Mouse (Mus musculus): ENCODE results near the gene Nr1h4. TPM values are rescaled to one million over a fixed set of nuclear protein-coding genes. Genes with fewer than 3 reads are reported as not detected.
"Not testable (repeated sequence)": the region's sequence is repeated elsewhere in the genome, so short reads cannot be mapped to it uniquely, and the experiment has no call there.

Gene Nr1h4
- polyA plus RNA-seq (2016; fragmentation: Nextera tagmentation; extraction: Ambion mirVana), result 0.07 and 0.20 TPM in 2 replicates

- H3K4me1 ChIP-seq, result no peaks in the 10 kb centered on the region
- H3K4me3 ChIP-seq, result no peak within 1 kb of the TSS
- no peaks in the 10 kb centered on the region for H3K36me3 ChIP-seq
- H3K27ac ChIP-seq (replicated peaks), result no peak within 1 kb of the TSS
- no peak for DNase-seq (ENCODE audit: low spot score)
- no peaks in the 10 kb centered on the region for H3K9me3 ChIP-seq (replicated peaks)
- 86% methylated on average over 17 of the region's 17 CpGs for WGBS
- no peaks in the 10 kb centered on the region for H3K27me3 ChIP-seq (ENCODE audit: low read depth, poor library complexity, severe bottlenecking)
Observed at GRCm38 (mm10) chr10:89532929-89533727, at the start of gene Nr1h4. Gene Nr1h4 (minus strand): TSS chr10:89533585.

- Histone ChIP-seq H3K27ac (replicated peaks) (no peak overlapping the region), H3K4me3 (no peak overlapping the region), H3K9me3 (replicated peaks) (no peaks in the 10 kb centered on the region), H3K27me3 (ENCODE audit: low read depth, poor library complexity, severe bottlenecking) (no peaks in the 10 kb centered on the region), H3K36me3 (no peaks in the 10 kb centered on the region), H3K4me1 (no peaks in the 10 kb centered on the region)
- 93% methylated on average over 4 of the region's 4 CpGs for WGBS
- no peak for DNase-seq (ENCODE audit: low spot score)
Observed at GRCm38 (mm10) chr10:89578801-89579200, 45.4 kb upstream of the Nr1h4 start.

GRCm38 (mm10) chr10:89577666-89578065 lies 44.3 kb upstream of the Nr1h4 start:
- Histone ChIP-seq H3K9me3 (replicated peaks) (no peaks in the 10 kb centered on the region), H3K4me1 (no peaks in the 10 kb centered on the region), H3K27ac (replicated peaks) (no peak overlapping the region), H3K4me3 (no peak overlapping the region), H3K27me3 (ENCODE audit: low read depth, poor library complexity, severe bottlenecking) (no peaks in the 10 kb centered on the region), H3K36me3 (no peaks in the 10 kb centered on the region)
- WGBS, result 82% methylated on average over 3 of the region's 3 CpGs
- DNase-seq (ENCODE audit: low spot score), result no peak

- Histone ChIP-seq H3K27ac (replicated peaks) (no peak overlapping the region), H3K9me3 (replicated peaks) (no peaks in the 10 kb centered on the region), H3K4me3 (no peak overlapping the region), H3K36me3 (no peaks in the 10 kb centered on the region), H3K27me3 (ENCODE audit: low read depth, poor library complexity, severe bottlenecking) (no peaks in the 10 kb centered on the region), H3K4me1 (no peaks in the 10 kb centered on the region)
- 92% methylated on average over 3 of the region's 3 CpGs for WGBS
- DNase-seq (ENCODE audit: low spot score), result no peak
Observed at GRCm38 (mm10) chr10:89573421-89573820, 40.0 kb upstream of the Nr1h4 start.

- 91% methylated on average over 6 of the region's 6 CpGs for WGBS
- Histone ChIP-seq H3K4me3 (no peak overlapping the region), H3K4me1 (no peaks in the 10 kb centered on the region)
Observed at GRCm38 (mm10) chr10:89572946-89573345, 39.6 kb upstream of the Nr1h4 start.

GRCm38 (mm10) chr10:89567391-89567790 lies 34.0 kb upstream of the Nr1h4 start:
- Histone ChIP-seq H3K27ac (replicated peaks) (no peak overlapping the region), H3K36me3 (no peaks in the 10 kb centered on the region), H3K27me3 (ENCODE audit: low read depth, poor library complexity, severe bottlenecking) (no peaks in the 10 kb centered on the region), H3K9me3 (replicated peaks) (no peaks in the 10 kb centered on the region), H3K4me3 (no peak overlapping the region), H3K4me1 (no peaks in the 10 kb centered on the region)
- WGBS, result 90% methylated on average over 2 of the region's 2 CpGs
- no peak for DNase-seq (ENCODE audit: low spot score)

More at GRCm38 (mm10) chr10:89572946-89573345, 39.6 kb upstream of the Nr1h4 start:
- Histone ChIP-seq H3K27ac (replicated peaks) (no peak overlapping the region), H3K27me3 (ENCODE audit: low read depth, poor library complexity, severe bottlenecking) (no peaks in the 10 kb centered on the region), H3K36me3 (no peaks in the 10 kb centered on the region), H3K9me3 (replicated peaks) (no peaks in the 10 kb centered on the region)
- no peak for DNase-seq (ENCODE audit: low spot score)

GRCm38 (mm10) chr10:89565301-89566022 lies 32.1 kb upstream of the Nr1h4 start:
- Histone ChIP-seq H3K4me3 (no peak overlapping the region), H3K27ac (replicated peaks) (no peak overlapping the region), H3K36me3 (no peaks in the 10 kb centered on the region), H3K4me1 (no peaks in the 10 kb centered on the region), H3K27me3 (ENCODE audit: low read depth, poor library complexity, severe bottlenecking) (no peaks in the 10 kb centered on the region), H3K9me3 (replicated peaks) (no peaks in the 10 kb centered on the region)
- WGBS, result 88% methylated on average over 9 of the region's 9 CpGs
- no peak for DNase-seq (ENCODE audit: low spot score)

- Histone ChIP-seq H3K9me3 (replicated peaks) (no peaks in the 10 kb centered on the region), H3K27me3 (ENCODE audit: low read depth, poor library complexity, severe bottlenecking) (no peaks in the 10 kb centered on the region), H3K4me3 (no peak overlapping the region), H3K4me1 (no peaks in the 10 kb centered on the region), H3K27ac (replicated peaks) (no peak overlapping the region), H3K36me3 (no peaks in the 10 kb centered on the region)
- WGBS, result 95% methylated on average over 6 of the region's 6 CpGs
- no peak for DNase-seq (ENCODE audit: low spot score)
Observed at GRCm38 (mm10) chr10:89562113-89562512, 28.7 kb upstream of the Nr1h4 start.

GRCm38 (mm10) chr10:89559351-89559750 lies 26.0 kb upstream of the Nr1h4 start:
- Histone ChIP-seq H3K9me3 (replicated peaks) (no peaks in the 10 kb centered on the region), H3K4me1 (no peaks in the 10 kb centered on the region), H3K36me3 (no peaks in the 10 kb centered on the region), H3K4me3 (no peak overlapping the region), H3K27ac (replicated peaks) (no peak overlapping the region), H3K27me3 (ENCODE audit: low read depth, poor library complexity, severe bottlenecking) (no peaks in the 10 kb centered on the region)
- no peak for DNase-seq (ENCODE audit: low spot score)
- WGBS, result 87% methylated on average over 3 of the region's 3 CpGs

GRCm38 (mm10) chr10:89554885-89555284 lies 21.5 kb upstream of the Nr1h4 start:
- WGBS, result 89% methylated on average over 13 of the region's 13 CpGs
- H3K27ac ChIP-seq (replicated peaks), result not testable (repeated sequence)

GRCm38 (mm10) chr10:89553855-89554254 lies 20.5 kb upstream of the Nr1h4 start:
- not testable (repeated sequence) for H3K36me3 ChIP-seq; H3K27ac ChIP-seq (replicated peaks); H3K4me1 ChIP-seq; H3K4me3 ChIP-seq; H3K27me3 ChIP-seq (ENCODE audit: low read depth, poor library complexity, severe bottlenecking); DNase-seq (ENCODE audit: low spot score); H3K9me3 ChIP-seq (replicated peaks)
- WGBS, result 92% methylated on average over 7 of the region's 7 CpGs

More at GRCm38 (mm10) chr10:89554885-89555284, 21.5 kb upstream of the Nr1h4 start:
- not testable (repeated sequence) for H3K4me1 ChIP-seq; H3K9me3 ChIP-seq (replicated peaks); H3K27me3 ChIP-seq (ENCODE audit: low read depth, poor library complexity, severe bottlenecking); H3K4me3 ChIP-seq; DNase-seq (ENCODE audit: low spot score); H3K36me3 ChIP-seq

- H3K27ac ChIP-seq (replicated peaks), result no peak overlapping the region
- no peaks in the 10 kb centered on the region; the same call in 1 of the 2 replicates for H3K4me1 ChIP-seq
- 89% methylated on average over 5 of the region's 5 CpGs for WGBS
- no peak for DNase-seq (ENCODE audit: low spot score)
- no peaks in the 10 kb centered on the region for H3K27me3 ChIP-seq (ENCODE audit: low read depth, poor library complexity, severe bottlenecking)
- H3K9me3 ChIP-seq (replicated peaks), result no peaks in the 10 kb centered on the region
- no peaks in the 10 kb centered on the region for H3K36me3 ChIP-seq
- H3K4me3 ChIP-seq, result no peak overlapping the region
Observed at GRCm38 (mm10) chr10:89553015-89553414, 19.6 kb upstream of the Nr1h4 start.

GRCm38 (mm10) chr10:89551657-89552056 lies 18.3 kb upstream of the Nr1h4 start:
- Histone ChIP-seq H3K4me1 (no peaks in the 10 kb centered on the region; the same call in 1 of the 2 replicates), H3K4me3 (no peak overlapping the region), H3K9me3 (replicated peaks) (no peaks in the 10 kb centered on the region), H3K27me3 (ENCODE audit: low read depth, poor library complexity, severe bottlenecking) (no peaks in the 10 kb centered on the region), H3K36me3 (no peaks in the 10 kb centered on the region), H3K27ac (replicated peaks) (no peak overlapping the region)
- WGBS, result 92% methylated on average over 4 of the region's 4 CpGs
- no peak for DNase-seq (ENCODE audit: low spot score)

All from midbrain, embryonic 10.5 days (tissue).